Mouse (Mus musculus): ENCODE data around the gene Ptprd.

Gene Ptprd

DNA sequence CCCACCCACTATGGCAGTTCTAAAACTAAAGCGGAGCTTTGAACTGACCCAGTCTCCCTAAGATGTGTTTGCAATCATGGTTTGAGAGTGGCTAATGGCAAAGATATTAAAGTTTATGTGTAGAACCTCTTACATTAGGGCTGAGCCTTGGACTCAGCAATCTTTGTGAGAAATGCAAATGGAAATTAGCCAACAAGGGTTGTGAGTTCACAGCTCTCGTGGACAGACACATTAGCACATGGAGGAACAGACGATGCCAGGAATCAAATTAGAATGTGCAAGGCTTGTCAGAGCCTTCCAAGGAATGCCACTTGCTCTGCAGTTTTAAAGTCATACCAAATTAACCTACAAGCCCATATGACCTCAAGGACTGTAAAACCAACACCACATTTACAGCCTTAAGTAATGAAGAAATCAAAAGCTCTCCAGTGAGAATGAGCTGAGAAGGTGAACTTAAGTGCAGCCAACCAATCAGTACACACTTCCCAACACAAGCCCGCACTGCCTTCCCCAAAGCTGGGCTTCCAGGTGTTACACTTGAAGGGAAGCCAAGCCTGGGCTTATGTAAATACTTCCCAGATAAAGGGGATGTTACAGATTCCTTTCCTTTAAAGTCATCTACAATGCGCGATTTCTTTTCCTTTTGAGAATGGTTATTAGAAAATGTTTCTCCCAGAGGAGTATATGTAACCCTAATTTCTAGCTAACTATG, 2258.3 kb downstream of the Ptprd start:
- CTCF ChIA-PET, result no interaction called here

DNA sequence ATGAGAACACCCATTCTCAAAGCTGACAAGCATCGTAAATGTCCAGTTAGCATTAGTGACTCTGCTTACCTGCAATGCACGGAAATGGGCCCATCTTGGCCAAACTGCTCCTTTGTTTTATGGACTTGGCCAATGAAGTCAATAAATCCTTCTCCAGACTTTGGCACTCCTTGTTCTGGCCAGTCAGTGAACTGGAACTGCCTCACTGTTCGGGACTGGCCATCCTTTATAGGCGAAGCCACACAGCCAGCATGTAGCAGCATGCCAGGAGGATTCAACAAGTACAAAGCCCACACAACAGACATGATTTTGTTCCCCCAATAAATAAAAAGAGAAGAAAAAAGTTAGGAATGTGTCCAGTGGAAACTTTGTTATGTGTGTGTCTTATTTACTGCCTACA, 2261.2 kb downstream of the Ptprd start:
- CTCF ChIA-PET, result no interaction called here

DNA sequence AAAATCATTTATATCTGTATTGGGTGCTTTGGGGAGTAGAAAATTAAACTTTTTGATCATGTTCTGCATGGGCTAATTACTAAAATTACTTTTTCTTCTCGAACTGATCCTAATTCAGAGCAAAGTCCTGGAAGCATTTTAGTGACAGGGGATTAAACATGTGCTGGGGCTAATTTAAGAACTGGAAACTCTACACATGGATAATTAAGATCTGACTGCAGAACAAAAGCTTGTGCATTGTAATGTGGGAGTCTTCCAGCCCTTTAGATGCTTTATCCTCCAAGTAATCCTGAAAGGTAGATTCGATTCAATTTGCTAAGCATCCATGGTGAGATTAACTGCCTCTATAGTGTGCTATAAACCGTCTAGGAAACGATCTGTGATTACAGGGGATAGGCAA, 2316.9 kb downstream of the Ptprd start:
- CTCF ChIA-PET, result no interaction called here
